Mouse (Mus musculus): ENCODE results near the gene 9030612E09Rik. TPM values are rescaled to one million over a fixed set of nuclear protein-coding genes. Genes with fewer than 3 reads are reported as not detected.

The 9030612E09Rik gene
- polyA plus RNA-seq, 1 experiment from 2014 or later: 2.5 TPM

GRCm38 (mm10) chr10:43221659-43222058 lies 47.2 kb downstream of the 9030612E09Rik start:
- peak overlapping the region; percentile 90 for H3K27ac ChIP-seq (ENCODE audit: low read length)
- peaks cover 12% of the 10 kb centered on the region for H3K4me1 ChIP-seq (replicated peaks; ENCODE audit: control insufficient read depth, insufficient read depth, low read length)
- peak overlapping the region; percentile 84 for H3K4me3 ChIP-seq (replicated peaks; ENCODE audit: low read length)
- peak overlapping the region; percentile 90 for H3K9ac ChIP-seq (replicated peaks; ENCODE audit: low read depth, low read length)
- no peaks in the 10 kb centered on the region for H3K27me3 ChIP-seq (replicated peaks; ENCODE audit: control insufficient read depth, insufficient read depth, low read length)
- no peaks in the 10 kb centered on the region for H3K36me3 ChIP-seq (ENCODE audit: control insufficient read depth, insufficient read depth)
- peak overlapping the region; percentile 99 for H3K4me2 ChIP-seq (ENCODE audit: low read length)
- under 1% methylated on average over 25 of the region's 25 CpGs for WGBS
- H3K9me3 ChIP-seq (ENCODE audit: control insufficient read depth, low read length): no peaks in the 10 kb centered on the region
- ATAC-seq: peak; percentile 45

- no peak overlapping the region for H3K27ac ChIP-seq (ENCODE audit: low read length)
- H3K4me1 ChIP-seq (replicated peaks; ENCODE audit: control insufficient read depth, insufficient read depth, low read length): peaks cover 12% of the 10 kb centered on the region
- H3K9me3 ChIP-seq (ENCODE audit: control insufficient read depth, low read length): no peaks in the 10 kb centered on the region
- no peaks in the 10 kb centered on the region for H3K36me3 ChIP-seq (ENCODE audit: control insufficient read depth, insufficient read depth)
- no peak overlapping the region for H3K4me2 ChIP-seq (ENCODE audit: low read length)
- H3K9ac ChIP-seq (replicated peaks; ENCODE audit: low read depth, low read length): no peak overlapping the region
- 96% methylated on average over 2 of the region's 2 CpGs for whole genome bisulfite sequencing
- no peak overlapping the region for H3K4me3 ChIP-seq (replicated peaks; ENCODE audit: low read length)
- H3K27me3 ChIP-seq (replicated peaks; ENCODE audit: control insufficient read depth, insufficient read depth, low read length): no peaks in the 10 kb centered on the region
- no peak for ATAC-seq
These were observed 48.9 kb downstream of the 9030612E09Rik start for GRCm38 (mm10) chr10:43223391-43223790.

Other genes with a start within 250 kb of the 9030612E09Rik start
- 15.1 and 16.1 TPM in 2 replicates for gene Sobp, start 174 bp upstream of the 9030612E09Rik start, polyA plus RNA-seq (2015; fragmentation: Nextera tagmentation; extraction: Ambion mirVana)
- 15.7 and 17.7 TPM in 2 replicates for gene Pdss2, start 46.8 kb downstream of the 9030612E09Rik start, polyA plus RNA-seq (2015; fragmentation: Nextera tagmentation; extraction: Ambion mirVana)

Data from forebrain, embryonic 16.5 days (tissue).